Mouse (Mus musculus): ENCODE results near the gene Ptprd. TPM values are rescaled to one million over a fixed set of nuclear protein-coding genes. Genes with fewer than 3 reads are reported as not detected.
A peak's percentile ranks its signal among the peaks of the same experiment; 100 is the strongest.

The Ptprd gene
- total RNA-seq, 2 experiments from 2014 or later: 5.0 to 6.9 TPM

DNA sequence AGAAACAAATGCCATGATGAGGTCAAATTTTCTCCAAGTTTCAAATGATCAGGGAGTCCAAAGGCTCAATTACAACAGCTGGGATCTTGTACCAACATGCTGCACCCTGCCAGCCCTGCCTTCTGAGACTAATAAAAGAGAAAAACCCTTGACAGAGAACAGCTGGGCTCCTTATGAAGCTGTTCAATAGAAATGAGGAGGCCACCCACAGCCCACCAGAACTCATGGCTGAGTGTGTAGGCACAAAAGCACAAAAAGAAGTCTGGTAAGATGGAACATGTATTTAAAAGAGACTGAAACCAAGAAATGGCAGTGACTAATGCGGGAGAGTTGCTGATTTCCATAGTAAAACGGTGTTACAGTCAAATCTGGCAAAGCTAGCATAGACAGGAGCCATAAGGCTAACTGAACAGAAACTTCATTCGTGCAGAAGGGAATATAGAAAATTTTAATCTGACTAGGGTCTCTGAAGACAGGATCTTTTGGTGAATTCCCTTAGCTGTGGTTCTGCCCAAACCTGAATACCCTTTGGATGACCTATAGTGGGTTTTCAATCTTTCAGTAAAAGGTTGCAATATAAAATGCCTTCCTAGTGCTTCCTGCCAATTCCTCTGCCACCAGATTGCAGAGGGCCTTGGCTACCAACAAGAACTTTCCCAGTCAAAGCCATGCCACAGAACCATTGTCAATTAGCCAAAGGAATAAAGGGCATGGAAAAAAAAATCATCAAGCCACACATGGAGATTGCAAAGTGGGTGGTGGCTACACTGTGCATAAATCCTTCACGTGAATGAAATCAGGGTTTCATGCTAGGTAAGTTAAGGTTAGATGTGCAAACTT, 1841.5 kb downstream of the Ptprd start:
- intact Hi-C loops (cut with DNase I): loop anchor here (5.0 kb wide), 1 partner anchor 77 kb away; no protein-coding TSS in a partner anchor
- peak overlapping the region; percentile 62 for H3K4me3 ChIP-seq

GRCm38 (mm10) chr4:76369101-76369500, 1842.7 kb downstream of the Ptprd start:
- intact Hi-C loops (cut with DNase I): loop anchor here (5.0 kb wide), 1 partner anchor 42 kb away; no protein-coding TSS in a partner anchor
- peak overlapping the region; percentile 79 for H3K27ac ChIP-seq
- no peak for TF ChIP-seq CTCF (IDR thresholded peaks at IDR 0.05)
- no peak for DNase-seq
- H3K4me3 ChIP-seq: peak overlapping the region; percentile 62

More for the DNA sequence above, 1841.5 kb downstream of the Ptprd start:
- DNase-seq: peak; percentile 55
- peak overlapping the region; percentile 79 for H3K27ac ChIP-seq
- TF ChIP-seq CTCF (IDR thresholded peaks at IDR 0.05): no peak

DNA sequence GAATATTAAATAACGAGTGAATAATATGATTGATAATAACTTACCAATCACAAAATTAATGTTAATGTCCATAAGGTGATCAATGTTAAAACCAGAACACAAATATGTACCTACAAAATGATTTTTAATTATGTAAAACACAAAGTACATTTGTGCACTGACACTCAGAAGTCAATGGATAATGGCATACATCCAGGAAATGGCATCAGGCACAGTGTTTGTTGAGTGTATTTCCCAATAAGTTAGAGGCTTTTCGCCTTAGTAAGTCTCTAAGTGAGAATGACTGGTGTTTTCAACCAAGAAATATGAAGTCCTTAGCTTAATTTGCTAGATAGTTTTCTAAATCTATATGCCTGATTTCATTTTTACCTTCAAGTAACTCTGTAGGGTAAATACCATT, 1843.5 kb downstream of the Ptprd start:
- intact Hi-C loops (cut with DNase I): loop anchor here (5.0 kb wide), 1 partner anchor 41 kb away; no protein-coding TSS in a partner anchor
- Histone ChIP-seq H3K4me3 (no peak overlapping the region), H3K27ac (no peak overlapping the region)
- DNase-seq: no peak
- no peak for TF ChIP-seq CTCF (IDR thresholded peaks at IDR 0.05)

- no peak for TF ChIP-seq CTCF (IDR thresholded peaks at IDR 0.05)
- intact Hi-C loops (cut with DNase I): loop anchor here (5.0 kb wide), 1 partner anchor 40 kb away; no protein-coding TSS in a partner anchor
- Histone ChIP-seq H3K27ac (no peak overlapping the region), H3K4me3 (no peak overlapping the region)
- DNase-seq: no peak
These were observed 1844.5 kb downstream of the Ptprd start for GRCm38 (mm10) chr4:76367285-76367684.

DNA sequence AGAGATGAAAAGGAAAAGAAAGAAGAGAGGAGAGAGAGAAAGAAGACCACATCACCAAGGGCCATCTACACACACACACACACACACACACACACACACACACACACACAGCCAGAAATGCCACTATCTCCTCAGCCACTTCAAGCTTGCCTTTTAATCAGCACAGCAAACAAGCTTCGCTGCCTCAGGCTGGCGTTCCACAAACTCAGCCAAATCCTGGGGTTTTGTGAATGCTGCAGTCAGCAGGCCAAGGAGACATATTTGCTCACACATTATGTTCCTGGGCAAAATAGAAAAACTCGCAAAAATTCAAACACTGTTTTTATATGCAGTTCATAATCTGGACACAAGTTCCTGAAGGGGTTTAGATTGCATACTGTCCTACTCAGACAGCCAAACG, 1845.9 kb downstream of the Ptprd start:
- no peak overlapping the region for H3K27ac ChIP-seq
- DNase-seq: peak; percentile 19
- intact Hi-C loops (cut with DNase I): loop anchor here (5.0 kb wide), 1 partner anchor 39 kb away; no protein-coding TSS in a partner anchor
- TF ChIP-seq CTCF (IDR thresholded peaks at IDR 0.05): no peak
- no peak overlapping the region for H3K4me3 ChIP-seq

GRCm38 (mm10) chr4:76361546-76361945, 1850.2 kb downstream of the Ptprd start:
- Histone ChIP-seq H3K27ac (peak overlapping the region; percentile 35; the same call in 1 of the 2 replicates), H3K4me3 (no peak overlapping the region)
- no peak for DNase-seq
- intact Hi-C loops (cut with DNase I): no loop called here
- TF ChIP-seq CTCF (IDR thresholded peaks at IDR 0.05): no peak

DNA sequence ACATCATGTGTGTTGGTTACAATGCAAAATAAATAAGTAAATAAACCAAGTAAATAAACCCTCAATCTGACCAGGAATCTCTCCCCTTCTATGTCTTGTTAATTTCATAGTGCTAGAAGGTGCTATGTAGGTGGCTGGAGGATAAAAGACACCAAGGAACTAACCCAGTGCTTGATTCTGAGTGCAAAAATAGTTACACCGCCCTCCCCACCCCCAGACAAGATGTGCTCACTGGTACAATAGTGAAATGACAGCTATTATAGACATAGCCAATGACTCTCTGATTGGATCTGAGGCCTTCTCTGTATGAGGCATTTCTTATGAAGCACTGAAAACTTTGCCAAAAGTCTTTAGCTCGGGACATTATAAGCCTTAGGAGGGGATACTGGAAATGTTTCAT, 1857.6 kb downstream of the Ptprd start:
- no peak for TF ChIP-seq CTCF (IDR thresholded peaks at IDR 0.05)
- no peak for DNase-seq
- intact Hi-C loops (cut with DNase I): no loop called here
- no peak overlapping the region for H3K4me3 ChIP-seq
- no peak overlapping the region for H3K27ac ChIP-seq

- H3K4me3 ChIP-seq: no peak overlapping the region
- intact Hi-C loops (cut with DNase I): no loop called here
- DNase-seq: no peak
- no peak for TF ChIP-seq CTCF (IDR thresholded peaks at IDR 0.05)
- no peak overlapping the region for H3K27ac ChIP-seq
These were observed 1859.3 kb downstream of the Ptprd start for GRCm38 (mm10) chr4:76352468-76352867.

DNA sequence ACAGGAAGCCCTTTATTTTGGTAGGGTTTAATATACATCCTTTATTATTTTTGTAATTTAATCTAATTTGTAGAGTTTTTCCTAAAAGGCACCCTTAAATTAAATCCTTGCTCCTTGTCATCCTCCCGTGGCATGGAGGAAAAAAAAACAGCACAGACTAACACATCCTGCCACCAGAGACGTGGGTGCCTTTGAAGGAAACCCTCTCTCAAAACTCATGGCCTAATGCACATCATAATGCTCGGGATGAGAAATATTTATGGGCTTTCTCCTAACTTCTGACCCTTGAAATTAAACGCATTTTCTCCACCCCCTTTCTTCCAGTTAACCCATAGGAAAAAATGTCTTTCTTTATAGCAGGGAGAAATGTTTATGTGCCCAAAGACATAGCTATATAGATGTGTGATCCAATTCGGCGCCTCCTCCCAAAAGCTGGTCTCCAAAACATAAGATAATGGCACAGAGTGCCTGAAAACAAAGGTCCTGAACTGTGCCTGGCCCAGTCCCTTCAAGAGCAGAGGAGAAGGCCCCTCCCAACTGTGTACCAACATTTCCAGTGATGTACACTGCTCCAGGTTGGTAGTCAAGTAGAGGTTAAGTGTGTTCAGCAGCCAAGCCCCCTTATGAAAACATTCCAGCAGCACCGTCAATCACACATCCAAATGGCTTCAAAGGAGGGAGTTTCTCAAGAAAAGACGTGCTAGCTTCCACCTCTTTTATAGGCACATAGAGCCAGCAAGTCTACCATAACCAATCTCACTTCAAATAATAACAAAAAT, 1860.4 kb downstream of the Ptprd start:
- Histone ChIP-seq H3K27ac (no peak overlapping the region), H3K4me3 (no peak overlapping the region)
- no peak for TF ChIP-seq CTCF (IDR thresholded peaks at IDR 0.05)
- no peak for DNase-seq
- intact Hi-C loops (cut with DNase I): no loop called here

GRCm38 (mm10) chr4:76350241-76350962, 1861.4 kb downstream of the Ptprd start:
- DNase-seq: no peak
- intact Hi-C loops (cut with DNase I): no loop called here
- H3K27ac ChIP-seq: no peak overlapping the region
- no peak overlapping the region for H3K4me3 ChIP-seq
- no peak for TF ChIP-seq CTCF (IDR thresholded peaks at IDR 0.05)

DNA sequence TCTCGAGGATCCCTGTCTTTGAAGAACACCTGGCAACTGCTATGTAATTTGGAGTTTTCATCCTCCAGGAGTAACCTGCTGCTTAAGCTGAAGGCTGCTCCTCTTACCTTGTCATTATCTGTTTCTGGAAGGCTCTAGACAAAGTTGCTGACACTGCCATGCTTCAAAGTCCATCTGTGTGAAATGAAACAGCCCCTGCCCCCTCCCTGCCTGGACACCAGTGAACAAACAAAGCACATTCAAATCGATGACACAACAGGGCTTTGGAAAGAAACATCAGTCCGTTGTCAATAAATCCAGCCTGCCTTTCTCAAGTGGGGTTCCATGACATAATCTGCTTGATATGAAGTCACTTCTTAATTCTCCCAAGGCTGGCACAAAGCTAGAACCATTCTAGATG, 1867.7 kb downstream of the Ptprd start:
- no peak for TF ChIP-seq CTCF (IDR thresholded peaks at IDR 0.05)
- DNase-seq: no peak
- H3K27ac ChIP-seq: no peak overlapping the region
- intact Hi-C loops (cut with DNase I): no loop called here
- no peak overlapping the region for H3K4me3 ChIP-seq

GRCm38 (mm10) chr4:76337926-76338325, 1873.8 kb downstream of the Ptprd start:
- intact Hi-C loops (cut with DNase I): no loop called here
- no peak for TF ChIP-seq CTCF (IDR thresholded peaks at IDR 0.05)

More at GRCm38 (mm10) chr4:76337926-76338325, 1873.8 kb downstream of the Ptprd start:
- Histone ChIP-seq H3K27ac (no peak overlapping the region), H3K4me3 (no peak overlapping the region)
- DNase-seq: no peak

Measured in gastrocnemius, adult 2 months (tissue).